Mouse (Mus musculus): ENCODE measurements around the gene Grb2. TPM values are rescaled to one million over a fixed set of nuclear protein-coding genes. Genes with fewer than 3 reads are reported as not detected.
A peak's percentile ranks its signal among the peaks of the same experiment; 100 is the strongest.

Grb2 gene
- polyA plus RNA-seq, 1 experiment, result 45.0 TPM

- Histone ChIP-seq H3K79me3 (ENCODE audit: low read depth) (no peaks in the 10 kb centered on the region), H3K27me3 (ENCODE audit: control insufficient read depth, insufficient read depth, insufficient read length) (no peaks in the 10 kb centered on the region), H3K36me3 (ENCODE audit: control insufficient read depth, insufficient read depth) (no peaks in the 10 kb centered on the region), H3K4me3 (ENCODE audit: insufficient read depth, poor library complexity, severe bottlenecking) (no peak overlapping the region), H3K79me2 (ENCODE audit: control insufficient read depth, insufficient read depth) (no peaks in the 10 kb centered on the region), H3ac (ENCODE audit: control insufficient read depth, insufficient read length, low read depth) (no peak overlapping the region)
- TF ChIP-seq MYOD1 (IDR thresholded peaks at IDR 0.05; ENCODE audit: control insufficient read depth, insufficient read length, low read depth) (no peak), CEBPB (IDR thresholded peaks at IDR 0.05; ENCODE audit: low read depth) (no peak), FOSL1 (IDR thresholded peaks at IDR 0.05; ENCODE audit: insufficient read depth, low read length, poor library complexity, severe bottlenecking) (no peak), MAX (IDR thresholded peaks at IDR 0.05) (no peak), MYOG (IDR thresholded peaks at IDR 0.05; ENCODE audit: control insufficient read depth, extremely low read depth, insufficient read length) (no peak), USF1 (IDR thresholded peaks at IDR 0.05; ENCODE audit: low read depth) (no peak), CTCF (IDR thresholded peaks at IDR 0.05; ENCODE audit: control insufficient read depth, insufficient read depth, insufficient read length) (no peak)
Measured at GRCm38 (mm10) chr11:115717660-115718390, 9.4 kb upstream of the Grb2 start.

GRCm38 (mm10) chr11:115716410-115717338 is 8.3 kb upstream of the Grb2 start:
- no peaks in the 10 kb centered on the region for H3K79me2 ChIP-seq (ENCODE audit: control insufficient read depth, insufficient read depth)
- no peaks in the 10 kb centered on the region for H3K79me3 ChIP-seq (ENCODE audit: low read depth)
- no peak overlapping the region for H3ac ChIP-seq (ENCODE audit: control insufficient read depth, insufficient read length, low read depth)
- no peak overlapping the region for H3K4me3 ChIP-seq (ENCODE audit: insufficient read depth, poor library complexity, severe bottlenecking)
- TF ChIP-seq FOSL1 (IDR thresholded peaks at IDR 0.05; ENCODE audit: insufficient read depth, low read length, poor library complexity, severe bottlenecking), result no peak
- TF ChIP-seq CTCF (IDR thresholded peaks at IDR 0.05; ENCODE audit: control insufficient read depth, insufficient read depth, insufficient read length), result no peak
- TF ChIP-seq USF1 (IDR thresholded peaks at IDR 0.05; ENCODE audit: low read depth), result no peak
- no peak for TF ChIP-seq MAX (IDR thresholded peaks at IDR 0.05)
- no peak for TF ChIP-seq CEBPB (IDR thresholded peaks at IDR 0.05; ENCODE audit: low read depth)
- TF ChIP-seq MYOD1 (IDR thresholded peaks at IDR 0.05; ENCODE audit: control insufficient read depth, insufficient read length, low read depth), result no peak
- no peak for TF ChIP-seq MYOG (IDR thresholded peaks at IDR 0.05; ENCODE audit: control insufficient read depth, extremely low read depth, insufficient read length)
- no peaks in the 10 kb centered on the region for H3K36me3 ChIP-seq (ENCODE audit: control insufficient read depth, insufficient read depth)
- no peaks in the 10 kb centered on the region for H3K27me3 ChIP-seq (ENCODE audit: control insufficient read depth, insufficient read depth, insufficient read length)

- no peaks in the 10 kb centered on the region for H3K27me3 ChIP-seq (ENCODE audit: control insufficient read depth, insufficient read depth, insufficient read length)
- no peaks in the 10 kb centered on the region for H3K79me3 ChIP-seq (ENCODE audit: low read depth)
- H3ac ChIP-seq (ENCODE audit: control insufficient read depth, insufficient read length, low read depth), result no peak overlapping the region
- H3K79me2 ChIP-seq (ENCODE audit: control insufficient read depth, insufficient read depth), result no peaks in the 10 kb centered on the region
- no peaks in the 10 kb centered on the region for H3K36me3 ChIP-seq (ENCODE audit: control insufficient read depth, insufficient read depth)
- TF ChIP-seq USF1 (IDR thresholded peaks at IDR 0.05; ENCODE audit: low read depth) (no peak), CTCF (IDR thresholded peaks at IDR 0.05; ENCODE audit: control insufficient read depth, insufficient read depth, insufficient read length) (peak; percentile 46), FOSL1 (IDR thresholded peaks at IDR 0.05; ENCODE audit: insufficient read depth, low read length, poor library complexity, severe bottlenecking) (no peak), MAX (IDR thresholded peaks at IDR 0.05) (no peak), MYOD1 (IDR thresholded peaks at IDR 0.05; ENCODE audit: control insufficient read depth, insufficient read length, low read depth) (no peak), MYOG (IDR thresholded peaks at IDR 0.05; ENCODE audit: control insufficient read depth, extremely low read depth, insufficient read length) (no peak), CEBPB (IDR thresholded peaks at IDR 0.05; ENCODE audit: low read depth) (no peak)
- H3K4me3 ChIP-seq (ENCODE audit: insufficient read depth, poor library complexity, severe bottlenecking), result no peak overlapping the region
Measured at GRCm38 (mm10) chr11:115714491-115714890, 6.1 kb upstream of the Grb2 start.

- Histone ChIP-seq H3K36me3 (ENCODE audit: control insufficient read depth, insufficient read depth) (no peaks in the 10 kb centered on the region), H3K27me3 (ENCODE audit: control insufficient read depth, insufficient read depth, insufficient read length) (no peaks in the 10 kb centered on the region), H3K4me3 (ENCODE audit: insufficient read depth, poor library complexity, severe bottlenecking) (no peak overlapping the region), H3K79me3 (ENCODE audit: low read depth) (no peaks in the 10 kb centered on the region), H3ac (ENCODE audit: control insufficient read depth, insufficient read length, low read depth) (no peak overlapping the region), H3K79me2 (ENCODE audit: control insufficient read depth, insufficient read depth) (no peaks in the 10 kb centered on the region)
- TF ChIP-seq MYOD1 (IDR thresholded peaks at IDR 0.05; ENCODE audit: control insufficient read depth, insufficient read length, low read depth) (no peak), CTCF (IDR thresholded peaks at IDR 0.05; ENCODE audit: control insufficient read depth, insufficient read depth, insufficient read length) (no peak), MYOG (IDR thresholded peaks at IDR 0.05; ENCODE audit: control insufficient read depth, extremely low read depth, insufficient read length) (no peak), FOSL1 (IDR thresholded peaks at IDR 0.05; ENCODE audit: insufficient read depth, low read length, poor library complexity, severe bottlenecking) (no peak)
Measured at GRCm38 (mm10) chr11:115713447-115713846, 5.0 kb upstream of the Grb2 start.

GRCm38 (mm10) chr11:115712674-115713298 is 4.4 kb upstream of the Grb2 start:
- peaks cover 6% of the 10 kb centered on the region for H3K79me2 ChIP-seq (ENCODE audit: control insufficient read depth, insufficient read depth)
- peaks cover 2% of the 10 kb centered on the region for H3K79me3 ChIP-seq (ENCODE audit: low read depth)
- no peaks in the 10 kb centered on the region for H3K36me3 ChIP-seq (ENCODE audit: control insufficient read depth, insufficient read depth)
- no peak overlapping the region for H3K4me3 ChIP-seq (ENCODE audit: insufficient read depth, poor library complexity, severe bottlenecking)
- no peak for TF ChIP-seq MYOG (IDR thresholded peaks at IDR 0.05; ENCODE audit: control insufficient read depth, extremely low read depth, insufficient read length)
- no peak for TF ChIP-seq CTCF (IDR thresholded peaks at IDR 0.05; ENCODE audit: control insufficient read depth, insufficient read depth, insufficient read length)
- TF ChIP-seq MAX (IDR thresholded peaks at IDR 0.05), result no peak
- no peak for TF ChIP-seq USF1 (IDR thresholded peaks at IDR 0.05; ENCODE audit: low read depth)
- TF ChIP-seq FOSL1 (IDR thresholded peaks at IDR 0.05; ENCODE audit: insufficient read depth, low read length, poor library complexity, severe bottlenecking), result no peak
- TF ChIP-seq MYOD1 (IDR thresholded peaks at IDR 0.05; ENCODE audit: control insufficient read depth, insufficient read length, low read depth), result no peak
- TF ChIP-seq CEBPB (IDR thresholded peaks at IDR 0.05; ENCODE audit: low read depth), result no peak
- H3ac ChIP-seq (ENCODE audit: control insufficient read depth, insufficient read length, low read depth), result no peak overlapping the region
- no peaks in the 10 kb centered on the region for H3K27me3 ChIP-seq (ENCODE audit: control insufficient read depth, insufficient read depth, insufficient read length)

All from C2C12 (cell line).